Mouse (Mus musculus) right cerebral cortex, adult 18-20 months (tissue): ENCODE data around the gene Tpsb2.
A peak's percentile ranks its signal among the peaks of the same experiment; 100 is the strongest.

Source experiments
- DNase-seq: peaks from one replicate; pipeline ENCODE4 v3.0.0; 2022; ENCODE audit warnings: mixed read lengths

The Tpsb2 gene

GRCm38 (mm10) chr17:25366005-25366404 is at the start of gene Tpsb2:
TSS of gene Tpsb2 (plus strand) at chr17:25366305.
- no peak for DNase-seq

GRCm38 (mm10) chr17:25318354-25318753 is 47.8 kb upstream of the Tpsb2 start, which contains the start of gene Prss29:
TSS of gene Prss29 (plus strand) at chr17:25318654.
- DNase-seq = no peak

DNA sequence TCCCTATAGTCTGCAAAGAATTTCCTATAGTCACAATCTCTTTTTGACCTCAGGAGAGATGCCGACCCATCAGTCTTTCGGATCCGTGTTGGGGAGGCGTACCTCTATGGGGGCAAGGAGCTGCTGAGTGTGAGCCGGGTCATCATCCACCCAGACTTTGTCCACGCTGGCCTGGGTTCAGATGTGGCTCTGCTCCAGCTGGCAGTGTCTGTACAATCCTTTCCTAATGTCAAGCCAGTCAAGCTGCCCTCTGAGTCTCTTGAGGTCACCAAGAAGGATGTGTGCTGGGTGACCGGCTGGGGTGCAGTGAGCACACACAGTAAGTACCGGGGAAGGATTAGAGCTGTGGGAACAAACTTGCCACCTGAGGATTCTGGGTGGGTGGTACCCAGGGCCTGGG is 45.3 kb upstream of the Tpsb2 start:
- no peak for DNase-seq

GRCm38 (mm10) chr17:25322930-25323329 is 43.2 kb upstream of the Tpsb2 start:
- no peak for DNase-seq

GRCm38 (mm10) chr17:25332321-25332720 is 33.8 kb upstream of the Tpsb2 start:
- no peak for DNase-seq

DNA sequence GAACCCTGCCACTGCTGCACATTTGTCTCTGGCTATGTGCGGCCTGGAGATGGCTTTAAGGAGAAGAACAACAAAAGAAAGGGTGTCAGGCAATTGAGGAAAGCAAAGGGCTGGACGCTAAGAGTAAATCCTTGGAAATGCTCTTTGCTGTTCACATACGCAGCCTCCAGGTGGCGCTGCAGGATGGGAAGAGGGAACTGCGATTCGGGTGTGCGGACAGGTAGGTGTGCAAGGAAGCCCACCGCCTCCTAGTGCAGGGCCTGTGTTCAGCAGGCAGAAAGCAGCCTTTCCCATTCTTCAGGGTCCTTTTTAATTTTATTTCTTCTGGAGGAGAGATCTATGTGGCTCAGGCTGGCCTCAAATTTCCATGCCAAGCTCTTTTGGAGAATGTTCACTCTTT is 32.2 kb upstream of the Tpsb2 start:
- DNase-seq = peak; percentile 40

GRCm38 (mm10) chr17:25338218-25338617 is 27.9 kb upstream of the Tpsb2 start:
- no peak for DNase-seq

DNA sequence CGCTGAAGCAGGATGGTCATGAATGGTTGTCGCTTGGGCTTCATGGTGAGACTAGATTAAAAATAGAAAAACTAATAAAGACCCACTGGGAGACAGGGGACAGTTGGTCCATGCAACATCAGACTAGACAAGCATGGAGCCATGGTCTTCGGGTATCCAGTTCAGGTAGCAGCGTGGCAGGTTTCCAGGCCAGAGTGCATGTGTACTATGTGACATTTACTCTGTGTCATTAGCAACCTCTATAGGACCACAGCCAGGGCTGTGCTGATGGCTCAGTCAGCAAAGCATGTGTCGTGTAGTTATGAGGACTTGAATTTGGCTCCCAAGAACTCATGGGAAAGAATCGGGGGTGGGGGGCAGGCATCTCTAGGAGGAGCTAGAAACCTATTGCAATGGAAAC is 26.1 kb upstream of the Tpsb2 start:
- no peak for DNase-seq

DNA sequence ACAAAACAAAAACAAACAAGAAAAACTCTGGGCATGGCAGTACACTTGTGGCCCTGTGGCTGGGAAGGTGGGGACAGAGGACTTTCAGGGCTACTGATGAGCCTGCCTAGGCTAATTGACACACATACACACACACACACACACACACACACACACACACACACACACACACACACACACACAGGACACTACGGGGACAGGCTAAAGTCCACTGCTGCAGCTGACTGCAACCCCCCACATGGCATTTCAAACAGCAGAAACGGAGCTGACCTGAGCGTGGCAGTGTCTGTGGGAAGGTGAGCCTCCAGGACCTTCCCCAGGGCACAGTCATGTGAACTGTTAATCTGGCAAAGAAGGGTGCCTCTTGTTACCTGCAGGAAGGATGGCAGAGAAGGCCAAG is 24.6 kb upstream of the Tpsb2 start:
- no peak for DNase-seq

DNA sequence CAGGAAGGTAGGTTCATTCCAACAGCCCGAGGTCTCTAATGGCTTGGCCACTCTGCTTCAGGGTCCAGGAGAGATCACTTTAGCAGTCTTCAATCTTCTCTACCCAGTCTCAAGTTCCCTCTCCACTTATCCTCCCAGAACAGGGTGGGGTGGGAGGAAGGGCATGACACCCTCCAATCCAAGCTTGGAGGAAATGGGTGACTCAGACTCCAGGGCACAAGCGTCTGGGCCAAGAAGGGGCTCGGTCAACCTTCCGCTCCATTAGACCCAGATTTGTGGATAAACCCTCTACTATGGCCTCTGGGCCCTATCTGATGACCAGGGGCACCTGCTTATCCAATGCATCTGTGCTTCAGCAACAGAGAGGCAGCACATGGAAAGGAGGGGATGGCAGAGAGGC is 20.6 kb upstream of the Tpsb2 start, which contains the start of gene Tpsab1:
Tpsab1 (minus strand) TSS at position 101 of the 400 bp plus-strand sequence.
- DNase-seq = no peak

DNA sequence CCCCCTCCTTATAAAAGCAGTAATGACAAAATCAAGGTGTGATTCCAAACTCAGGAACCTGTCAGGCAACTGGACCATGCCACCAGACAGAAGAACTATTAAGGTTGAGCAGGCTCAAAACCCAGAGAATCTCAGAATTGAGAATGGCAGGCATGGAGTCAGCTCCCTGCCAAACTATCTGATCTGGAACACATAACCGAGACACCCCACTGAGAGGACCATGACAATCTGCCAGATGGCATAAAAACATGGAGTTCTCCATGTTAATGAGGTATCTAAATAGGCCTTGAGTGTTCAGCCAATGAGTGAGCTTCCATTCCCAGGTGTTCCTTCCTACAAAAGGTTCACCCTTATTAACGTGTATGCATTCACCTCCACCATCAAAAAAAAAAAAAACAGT is 4.8 kb upstream of the Tpsb2 start:
- DNase-seq = no peak

DNA sequence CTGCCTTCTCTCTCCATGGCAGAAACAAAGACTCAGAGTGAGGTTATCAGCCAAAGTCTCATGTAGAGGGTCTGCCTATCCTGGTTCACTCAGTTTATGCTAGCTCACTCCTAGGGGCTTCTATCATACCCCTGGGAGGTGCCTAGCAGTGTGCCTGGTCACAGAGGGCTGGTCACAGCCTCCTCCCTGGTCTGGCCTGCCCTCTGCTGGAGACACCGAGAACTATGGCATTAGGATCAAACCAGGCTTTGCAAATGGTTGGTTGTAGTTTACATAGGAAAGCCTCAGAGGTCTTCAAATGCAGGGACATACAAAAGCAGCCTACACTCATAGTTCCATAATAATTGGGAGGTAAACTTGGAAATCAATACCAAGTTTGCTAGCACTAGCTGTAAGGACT is 2.4 kb upstream of the Tpsb2 start:
- peak; percentile 30 for DNase-seq

GRCm38 (mm10) chr17:25368973-25369372 is 2.9 kb downstream of the Tpsb2 start, which contains the start of gene Tpsg1:
TSS of gene Tpsg1 (plus strand) at chr17:25369273.
- no peak for DNase-seq

DNA sequence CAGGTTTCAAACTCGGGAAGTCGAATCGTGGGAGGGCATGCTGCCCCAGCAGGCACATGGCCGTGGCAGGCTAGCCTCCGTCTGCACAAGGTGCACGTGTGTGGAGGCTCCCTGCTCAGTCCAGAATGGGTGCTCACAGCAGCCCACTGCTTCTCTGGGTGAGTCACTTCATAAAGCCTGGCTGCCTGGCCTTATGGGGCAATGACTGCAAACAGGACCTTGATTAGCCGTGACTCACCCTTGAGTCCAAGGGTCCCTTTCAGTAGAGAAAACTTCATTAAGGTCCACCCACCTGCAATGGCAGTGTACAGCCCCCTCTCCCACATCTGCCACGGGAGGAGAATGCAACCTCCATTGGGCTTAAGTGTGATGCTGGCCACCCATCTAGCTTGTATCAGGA is 6.4 kb downstream of the Tpsb2 start:
- DNase-seq = no peak

GRCm38 (mm10) chr17:25374011-25374410 is 7.9 kb downstream of the Tpsb2 start:
- no peak for DNase-seq

DNA sequence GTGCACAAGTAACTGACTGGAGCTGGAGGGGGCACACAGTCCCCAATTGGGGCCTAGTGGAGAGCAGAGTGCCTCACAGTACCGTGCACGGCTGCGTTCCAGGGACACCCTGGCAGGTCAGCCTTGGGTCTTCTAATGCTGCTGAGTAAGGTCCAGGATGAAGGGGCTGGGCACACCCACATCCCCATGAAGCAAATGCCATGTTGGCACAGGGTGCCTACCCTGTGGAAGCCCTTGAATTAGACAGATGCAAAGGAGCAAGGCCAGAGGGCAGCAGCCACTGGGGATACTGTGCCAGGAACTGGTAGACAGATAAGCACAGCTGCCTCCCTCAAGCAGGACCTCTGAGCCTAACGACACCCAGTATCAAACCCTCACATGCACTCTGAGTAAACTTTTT is 28.4 kb downstream of the Tpsb2 start:
- DNase-seq = no peak

GRCm38 (mm10) chr17:25397804-25398519 is 31.9 kb downstream of the Tpsb2 start:
- peak; percentile 64 for DNase-seq

- DNase-seq = no peak
Observed at GRCm38 (mm10) chr17:25398520-25398838, 32.4 kb downstream of the Tpsb2 start.

DNA sequence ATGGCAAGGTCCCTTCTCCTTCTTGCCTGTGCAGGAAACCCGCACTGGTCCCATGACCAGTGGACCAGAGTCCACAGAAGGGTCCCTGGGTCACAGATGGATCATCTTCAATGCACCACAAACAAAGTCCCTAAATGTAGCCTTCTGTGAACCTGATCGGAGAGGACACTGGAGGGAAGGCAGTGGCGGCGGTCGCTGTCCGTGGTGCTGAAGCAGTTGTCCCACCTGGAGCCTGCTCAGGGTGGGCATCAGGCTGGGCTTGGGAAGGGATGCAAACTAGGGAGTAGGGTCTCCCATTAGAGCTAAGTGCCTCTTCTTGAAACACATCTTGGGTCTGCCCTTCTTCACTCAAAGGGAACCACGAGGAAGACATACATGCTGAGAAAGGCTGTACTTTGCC is 34.3 kb downstream of the Tpsb2 start:
- DNase-seq = no peak

- DNase-seq = no peak
Observed at GRCm38 (mm10) chr17:25401491-25401890, 35.4 kb downstream of the Tpsb2 start.

GRCm38 (mm10) chr17:25402224-25402623 is 36.1 kb downstream of the Tpsb2 start:
- no peak for DNase-seq

GRCm38 (mm10) chr17:25404190-25404589 is 38.1 kb downstream of the Tpsb2 start:
- DNase-seq = no peak

DNA sequence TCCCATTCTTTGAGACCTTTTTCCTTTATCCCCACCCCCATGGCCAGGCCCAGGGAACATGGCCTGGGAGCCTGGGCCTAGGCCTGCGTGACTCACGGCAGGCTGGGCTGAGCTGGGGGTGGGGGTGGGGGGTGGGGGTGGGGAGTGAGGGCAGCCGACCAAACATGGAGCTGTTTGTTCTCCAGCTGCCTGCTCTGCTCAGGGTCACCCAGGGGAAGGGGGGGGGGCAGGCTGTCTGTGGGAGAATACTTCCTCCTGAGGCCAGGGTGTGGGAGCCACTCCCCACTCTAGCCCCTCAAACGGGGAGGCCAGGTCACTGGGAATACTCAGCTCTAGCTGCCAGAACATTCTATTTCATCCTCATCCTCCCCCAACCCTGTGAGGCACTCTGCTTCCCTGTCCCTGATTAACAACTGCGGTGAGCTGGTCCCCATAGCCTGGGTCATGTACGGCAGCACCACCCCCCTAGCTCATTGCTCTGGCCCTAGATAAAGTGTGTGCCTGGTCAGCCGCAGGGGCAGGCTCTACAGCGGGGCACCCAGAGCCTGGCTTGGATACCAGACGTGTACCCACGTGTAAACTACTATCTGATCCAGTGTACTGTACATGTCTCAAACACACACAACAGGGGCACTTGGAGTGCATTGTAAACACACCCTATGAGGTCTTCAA is 39.3 kb downstream of the Tpsb2 start:
- no peak for DNase-seq

GRCm38 (mm10) chr17:25406011-25406441 is 39.9 kb downstream of the Tpsb2 start:
- peak; percentile 68 for DNase-seq

GRCm38 (mm10) chr17:25407352-25407751 is 41.2 kb downstream of the Tpsb2 start:
- DNase-seq = no peak
